In the genomic region with DNA sequence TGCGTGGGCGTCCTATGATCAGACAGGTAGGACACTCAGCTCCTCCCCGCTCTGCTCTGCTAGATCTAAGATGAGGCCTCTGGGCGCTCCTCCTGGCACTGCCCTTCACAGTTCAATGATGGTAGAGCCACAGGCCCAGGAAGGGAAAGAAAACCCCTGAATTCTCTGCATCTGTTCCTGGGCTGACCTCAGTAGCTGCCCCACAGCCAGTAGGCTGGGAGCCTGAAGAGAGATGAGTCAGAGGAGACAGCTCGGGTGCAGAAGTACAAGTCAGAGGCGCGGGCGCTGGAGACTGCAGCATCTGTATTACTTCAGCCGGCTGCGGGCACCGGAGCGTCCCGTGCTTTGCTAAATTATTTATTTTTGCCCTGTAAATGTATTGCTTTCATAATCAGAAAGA, we compare ENCODE assay signal across 7 mouse cellular contexts. TPM values are rescaled to one million over a fixed set of nuclear protein-coding genes. Genes with fewer than 3 reads are reported as not detected.
DNase-seq lines count a peak whose midpoint lies in the region; ATAC-seq lines count a peak whose summit lies in the region.

No protein-coding gene starts in this region.

- H3K4me1 ChIP-seq in heart, embryonic 11.5 days (ENCODE audit: control insufficient read depth, insufficient read depth, low read length) = peaks cover 53% of the 10 kb centered on the region

- no peaks in the 10 kb centered on the region for H3K36me3 ChIP-seq in heart, embryonic 11.5 days (ENCODE audit: control insufficient read depth, insufficient read depth, low read length)

- no peak overlapping the region for H3K27ac ChIP-seq in heart, embryonic 11.5 days (ENCODE audit: low read depth, low read length)

- no peaks in the 10 kb centered on the region for H3K27me3 ChIP-seq in heart, embryonic 11.5 days (ENCODE audit: control insufficient read depth, insufficient read depth, low read length)

- peak; percentile 26 to 66 for DNase-seq in urinary bladder, adult 18-20 months (ENCODE audit: low spot score in 2 of 2)
- no peak for DNase-seq in urinary bladder, adult 2 months (ENCODE audit: low spot score)
- DNase-seq in cerebellum, adult 9-10 months = peak; percentile 44
- DNase-seq in kidney, postnatal 10 days = peak; percentile 86
- peak; percentile 56 for DNase-seq in ovary, postnatal 14 days (ENCODE audit: low spot score)

- no peaks in the 10 kb centered on the region for H3K9me3 ChIP-seq in heart, embryonic 11.5 days (replicated peaks; ENCODE audit: control insufficient read depth, low read length)

- H3K4me3 ChIP-seq in heart, embryonic 11.5 days (ENCODE audit: low read depth, low read length) = no peak overlapping the region

- 0 out of 2 replicates have a peak overlapping the region, but pooled peaks have one; percentile 28 for H3K9ac ChIP-seq in heart, embryonic 11.5 days (ENCODE audit: low read depth, low read length)

- WGBS in heart, embryonic 11.5 days (ENCODE audit: insufficient replicate concordance) = 46% methylated on average over 13 of the region's 13 CpGs

- ATAC-seq in heart, embryonic 11.5 days (replicated peaks; ENCODE audit: insufficient number of reproducible peaks, low FRiP score, low TSS enrichment) = no peak
- no peak for ATAC-seq in activated CD4-positive, CD25-positive, alpha-beta regulatory T cell, adult 4 months

- H3K4me2 ChIP-seq in heart, embryonic 11.5 days = peak overlapping the region; percentile 29; the same call in 1 of the 2 replicates

RNA-seq across cellular contexts. Expression of gene Glipr2, which starts 11.4 kb away (rescaled TPM):
- 24.2 and 24.7 TPM in 2 replicates for polyA plus RNA-seq in urinary bladder, adult 2 months (2012; rRNA removed)
- polyA plus RNA-seq in heart, embryonic 11.5 days (2014; fragmentation: Nextera tagmentation; extraction: Ambion mirVana) = 112 and 136 TPM in 2 replicates
- 100 to 1,000 TPM; 215 to 250 TPM for polyA plus RNA-seq in activated CD4-positive, CD25-positive, alpha-beta regulatory T cell, adult 4 months (2017; shearing (Covaris generic))

RNA-seq across cellular contexts. Expression of gene Ccin, which starts 14.6 kb away (rescaled TPM):
- 0.04 and 0.07 TPM in 2 replicates for polyA plus RNA-seq in urinary bladder, adult 2 months (2012; rRNA removed)
- not detected in 2 replicates for polyA plus RNA-seq in heart, embryonic 11.5 days (2014; fragmentation: Nextera tagmentation; extraction: Ambion mirVana)
- polyA plus RNA-seq in activated CD4-positive, CD25-positive, alpha-beta regulatory T cell, adult 4 months (2017; shearing (Covaris generic)) = under 1 TPM in 1 of 2 experiments, not detected in 1; 0.24 TPM

RNA-seq across cellular contexts. Expression of gene Clta, which starts 35.6 kb away (rescaled TPM):
- 300 and 319 TPM in 2 replicates for polyA plus RNA-seq in urinary bladder, adult 2 months (2012; rRNA removed)
- polyA plus RNA-seq in heart, embryonic 11.5 days (2014; fragmentation: Nextera tagmentation; extraction: Ambion mirVana) = 157 and 162 TPM in 2 replicates
- polyA plus RNA-seq in activated CD4-positive, CD25-positive, alpha-beta regulatory T cell, adult 4 months (2017; shearing (Covaris generic)) = 100 to 1,000 TPM; 109 to 116 TPM
